Comparison of ENCODE assay signal across 14 mouse cellular contexts in the genomic region with DNA sequence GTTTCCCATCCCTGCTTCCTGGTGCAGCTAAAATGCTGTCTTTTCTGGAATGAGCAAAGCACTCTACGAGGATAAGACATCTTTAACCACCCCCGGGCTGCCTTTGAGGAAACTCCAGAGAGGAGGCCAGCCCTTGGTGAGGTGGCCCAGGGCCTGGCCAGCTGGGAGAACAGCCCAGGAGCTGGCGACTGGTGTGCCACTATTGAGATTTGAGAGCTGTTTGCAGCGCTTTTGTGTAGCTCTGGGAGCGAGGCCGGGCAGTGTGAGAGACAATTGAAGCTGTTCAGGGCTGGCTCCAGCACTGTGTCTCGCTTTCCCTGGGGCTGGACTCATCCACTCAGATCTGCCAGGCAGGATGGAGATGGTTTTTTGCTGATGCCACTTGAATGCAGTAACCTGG. TPM values are rescaled to one million over a fixed set of nuclear protein-coding genes. Genes with fewer than 3 reads are reported as not detected.
A peak's percentile ranks its signal among the peaks of the same experiment; 100 is the strongest.
DNase-seq lines count a peak whose midpoint lies in the region; ATAC-seq and TF ChIP-seq lines count a peak whose summit lies in the region.
"Had no signal": no experiment of that assay in that cellular context is flagged by ENCODE, and none has a peak within 500 bp of the region (broad histone marks: within the 10 kb centered on the region; RNA-seq: fewer than 3 reads in every experiment).

No protein-coding gene starts in this region.

- H3K9me3 ChIP-seq in forebrain, embryonic 14.5 days (replicated peaks; ENCODE audit: control insufficient read depth, low read length), result no peaks in the 10 kb centered on the region
- H3K9me3 ChIP-seq in midbrain, embryonic 16.5 days (replicated peaks; ENCODE audit: control insufficient read depth, low read length, poor library complexity, severe bottlenecking), result no peaks in the 10 kb centered on the region
- no peaks in the 10 kb centered on the region for H3K9me3 ChIP-seq in kidney, embryonic 15.5 days (replicated peaks)
- H3K9me3 ChIP-seq in heart, embryonic 12.5 days (replicated peaks), result no peaks in the 10 kb centered on the region
- H3K9me3 ChIP-seq: heart, embryonic 15.5 days; liver, embryonic 13.5 days had no signal

- no peaks in the 10 kb centered on the region for H3K36me3 ChIP-seq in forebrain, embryonic 14.5 days (ENCODE audit: control insufficient read depth, insufficient read depth, low read length)
- H3K36me3 ChIP-seq in midbrain, embryonic 16.5 days (ENCODE audit: control insufficient read depth, insufficient read depth, low read length), result no peaks in the 10 kb centered on the region
- no peaks in the 10 kb centered on the region for H3K36me3 ChIP-seq in kidney, embryonic 15.5 days
- H3K36me3 ChIP-seq in heart, embryonic 12.5 days, result no peaks in the 10 kb centered on the region
- H3K36me3 ChIP-seq: heart, embryonic 15.5 days; liver, embryonic 13.5 days had no signal

- peak overlapping the region; percentile 63 for H3K27ac ChIP-seq in forebrain, embryonic 14.5 days (ENCODE audit: low read depth, low read length)
- H3K27ac ChIP-seq in midbrain, embryonic 16.5 days (ENCODE audit: low read length), result peak overlapping the region; percentile 75
- H3K27ac ChIP-seq in kidney, embryonic 15.5 days, result no peak overlapping the region
- no peak overlapping the region for H3K27ac ChIP-seq in heart, embryonic 12.5 days (ENCODE audit: poor library complexity, severe bottlenecking)
- H3K27ac ChIP-seq: heart, embryonic 15.5 days; kidney, postnatal 0 days; liver, embryonic 13.5 days had no signal

- no peak overlapping the region for H3K4me2 ChIP-seq in forebrain, embryonic 14.5 days (ENCODE audit: low read length)
- H3K4me2 ChIP-seq in midbrain, embryonic 16.5 days (ENCODE audit: low read length), result no peak overlapping the region
- H3K4me2 ChIP-seq in kidney, embryonic 15.5 days, result no peak overlapping the region
- H3K4me2 ChIP-seq in heart, embryonic 12.5 days, result no peak overlapping the region
- H3K4me2 ChIP-seq: heart, embryonic 15.5 days; liver, embryonic 13.5 days had no signal

- peak; percentile 71 for ATAC-seq in forebrain, embryonic 14.5 days
- peak; percentile 62 for ATAC-seq in midbrain, embryonic 16.5 days
- ATAC-seq in kidney, embryonic 15.5 days (replicated peaks; ENCODE audit: low FRiP score), result no peak
- ATAC-seq in heart, embryonic 12.5 days (ENCODE audit: insufficient number of reproducible peaks, low FRiP score), result no peak

- TF ChIP-seq CTCF in brain, embryonic 14.5 days (IDR thresholded peaks at IDR 0.05; ENCODE audit: borderline replicate concordance, extremely low read depth, insufficient read depth, insufficient read length), result no peak

- WGBS in forebrain, embryonic 14.5 days, result 3% methylated on average over 7 of the region's 7 CpGs
- WGBS in midbrain, embryonic 16.5 days, result 8% methylated on average over 7 of the region's 7 CpGs
- WGBS in kidney, embryonic 15.5 days, result 75% methylated on average over 7 of the region's 7 CpGs
- WGBS in heart, embryonic 12.5 days, result 62% methylated on average over 7 of the region's 7 CpGs

- peak overlapping the region; percentile 45; the same call in 1 of the 2 replicates for H3K9ac ChIP-seq in forebrain, embryonic 14.5 days (ENCODE audit: low read length)
- H3K9ac ChIP-seq in midbrain, embryonic 16.5 days (ENCODE audit: low read depth, low read length), result peak overlapping the region; percentile 47; the same call in 1 of the 2 replicates
- H3K9ac ChIP-seq in kidney, embryonic 15.5 days, result no peak overlapping the region
- no peak overlapping the region for H3K9ac ChIP-seq in heart, embryonic 12.5 days
- H3K9ac ChIP-seq: heart, embryonic 15.5 days; liver, embryonic 13.5 days had no signal

- H3K4me1 ChIP-seq in forebrain, embryonic 14.5 days (ENCODE audit: control insufficient read depth, insufficient read depth, low read length), result peaks cover 47% of the 10 kb centered on the region
- H3K4me1 ChIP-seq in midbrain, embryonic 16.5 days (ENCODE audit: control insufficient read depth, insufficient read depth, low read length), result peaks cover 22% of the 10 kb centered on the region
- H3K4me1 ChIP-seq in kidney, embryonic 15.5 days, result peaks cover 18% of the 10 kb centered on the region
- H3K4me1 ChIP-seq in heart, embryonic 12.5 days (replicated peaks), result no peaks in the 10 kb centered on the region
- H3K4me1 ChIP-seq: heart, embryonic 15.5 days; liver, embryonic 13.5 days had no signal

- DNase-seq in brain, embryonic 14.5 days (ENCODE audit: low read depth), result peak; percentile 92
- DNase-seq in forebrain, embryonic 14.5 days (ENCODE audit: low spot score), result peak; percentile 82
- DNase-seq in layer of hippocampus, postnatal 10 days (ENCODE audit: low spot score in 2 of 2), result peak; percentile 59 to 72
- DNase-seq in kidney, postnatal 10 days, result no peak
- no peak for DNase-seq in MN1 (ENCODE audit: low spot score)
- DNase-seq: cerebellum, adult 11 months; liver, embryonic 13.5 days; thymus, adult 2 months had no signal

- no peak overlapping the region for H3K4me3 ChIP-seq in forebrain, embryonic 14.5 days (ENCODE audit: low read depth, low read length)
- H3K4me3 ChIP-seq in midbrain, embryonic 16.5 days (ENCODE audit: low read depth, low read length), result no peak overlapping the region
- H3K4me3 ChIP-seq in kidney, embryonic 15.5 days (replicated peaks), result no peak overlapping the region
- no peak overlapping the region for H3K4me3 ChIP-seq in heart, embryonic 12.5 days
- H3K4me3 ChIP-seq: heart, embryonic 15.5 days; liver, embryonic 13.5 days had no signal

- TF ChIP-seq POLR2A in brain, embryonic 14.5 days (IDR thresholded peaks at IDR 0.05; ENCODE audit: borderline replicate concordance, extremely low read depth, insufficient read depth, insufficient read length, poor library complexity, severe bottlenecking), result no peak

- no peaks in the 10 kb centered on the region for H3K27me3 ChIP-seq in forebrain, embryonic 14.5 days (replicated peaks; ENCODE audit: control insufficient read depth, insufficient read depth, low read length)
- H3K27me3 ChIP-seq in midbrain, embryonic 16.5 days (ENCODE audit: control insufficient read depth, insufficient read depth, low read depth, low read length), result no peaks in the 10 kb centered on the region
- H3K27me3 ChIP-seq in kidney, embryonic 15.5 days, result no peaks in the 10 kb centered on the region
- peaks cover 5% of the 10 kb centered on the region for H3K27me3 ChIP-seq in heart, embryonic 12.5 days (replicated peaks)
- H3K27me3 ChIP-seq: liver, embryonic 13.5 days had no signal

RNA-seq across cellular contexts. Expression of a gene that starts 40.4 kb away (rescaled TPM):
- 68.2 and 68.8 TPM in 2 replicates for polyA plus RNA-seq in brain, embryonic 14.5 days (2012; rRNA removed)
- 10.5 and 13.7 TPM in 2 replicates for polyA plus RNA-seq in forebrain, embryonic 14.5 days (2014; fragmentation: Nextera tagmentation; extraction: Ambion mirVana)
- 10 to 100 TPM; 29.4 to 30.9 TPM for total RNA-seq in layer of hippocampus, postnatal 10 days (2021)
- polyA plus RNA-seq in midbrain, embryonic 16.5 days (2015; fragmentation: Nextera tagmentation; extraction: Ambion mirVana), result 17.5 and 18.0 TPM in 2 replicates
- 6.2 and 6.8 TPM in 2 replicates for polyA plus RNA-seq in kidney, embryonic 15.5 days (2015; fragmentation: Nextera tagmentation; extraction: Ambion mirVana)
- polyA plus RNA-seq in heart, embryonic 12.5 days (2016; fragmentation: Nextera tagmentation; extraction: Ambion mirVana), result 2.7 and 3.2 TPM in 2 replicates
- total RNA-seq: megakaryocyte, adult 5-6 weeks had no signal

Comparison
In these comparisons a context has a peak if more than half of its experiments do, and no peak if none do; other contexts are left out.
1. DNase-seq: peak in brain, embryonic 14.5 days (single experiment), forebrain, embryonic 14.5 days (single experiment) and layer of hippocampus, postnatal 10 days (2 of 2); none in kidney, postnatal 10 days (single experiment) and MN1 (single experiment).
2. ATAC-seq: peak in forebrain, embryonic 14.5 days (single experiment) and midbrain, embryonic 16.5 days (single experiment); none in kidney, embryonic 15.5 days (single experiment) and heart, embryonic 12.5 days (single experiment).
3. H3K27ac ChIP-seq: peak in forebrain, embryonic 14.5 days (single experiment) and midbrain, embryonic 16.5 days (single experiment); none in kidney, embryonic 15.5 days (single experiment) and heart, embryonic 12.5 days (single experiment).
4. H3K9ac ChIP-seq: peak in forebrain, embryonic 14.5 days (single experiment) and midbrain, embryonic 16.5 days (single experiment); none in kidney, embryonic 15.5 days (single experiment) and heart, embryonic 12.5 days (single experiment).